Mouse (Mus musculus): ENCODE data around the gene Cenpt.
A peak's percentile ranks its signal among the peaks of the same experiment; 100 is the strongest.

Cenpt gene

DNA sequence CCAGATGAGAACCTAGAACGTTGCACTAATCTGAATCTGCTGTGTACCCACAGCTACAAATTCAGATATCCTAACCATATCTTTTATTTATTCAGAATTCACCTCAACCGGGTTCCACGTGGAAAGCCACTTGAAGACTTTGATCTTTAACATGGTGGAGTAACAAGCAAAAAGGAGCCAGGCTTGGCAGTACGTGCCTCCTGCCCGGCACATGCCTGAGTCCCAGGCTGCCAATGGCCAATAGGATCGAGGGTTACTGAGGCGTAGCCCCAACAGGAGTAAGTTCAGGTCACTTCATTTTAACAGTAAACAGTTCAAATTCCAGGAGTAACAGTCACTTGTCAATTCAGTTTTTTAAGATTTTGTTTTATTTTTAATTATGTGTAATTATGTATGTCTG is 48.3 kb downstream of the Cenpt start:
- DNase-seq: no peak

DNA sequence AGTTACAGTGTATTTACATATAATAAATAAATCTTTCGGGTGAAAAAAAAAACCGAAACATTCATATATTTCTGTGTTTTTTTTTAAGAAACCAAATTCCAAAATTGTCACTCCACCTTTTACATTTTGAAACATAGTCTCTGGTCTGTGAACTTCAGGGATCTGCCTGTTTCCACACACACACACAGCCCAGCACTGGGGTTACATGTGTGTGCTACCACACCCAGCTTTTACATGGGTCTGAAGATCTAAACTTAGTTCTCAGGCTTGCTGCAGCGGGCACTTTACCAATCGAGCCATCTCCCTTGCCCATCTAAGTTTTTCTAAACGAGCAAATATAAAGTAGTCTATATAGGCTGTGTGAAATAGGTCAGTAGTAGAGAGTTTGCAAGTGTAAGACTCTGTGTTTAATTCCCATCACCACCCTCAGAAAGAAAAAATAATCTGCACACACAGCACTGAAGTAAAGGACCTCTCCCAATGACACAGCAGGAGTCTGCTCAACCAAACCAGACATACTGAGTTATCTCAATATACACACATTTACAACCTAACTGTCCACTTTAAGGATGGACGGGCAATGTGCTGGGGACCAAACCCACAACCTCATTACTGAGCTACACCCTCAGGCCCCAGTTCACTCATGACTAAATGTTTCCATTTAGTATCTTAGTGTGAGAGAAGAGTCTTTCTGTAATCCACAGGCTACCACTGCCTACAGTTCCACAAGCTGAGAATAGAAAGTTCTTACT is 51.7 kb downstream of the Cenpt start:
- no peak for DNase-seq

DNA sequence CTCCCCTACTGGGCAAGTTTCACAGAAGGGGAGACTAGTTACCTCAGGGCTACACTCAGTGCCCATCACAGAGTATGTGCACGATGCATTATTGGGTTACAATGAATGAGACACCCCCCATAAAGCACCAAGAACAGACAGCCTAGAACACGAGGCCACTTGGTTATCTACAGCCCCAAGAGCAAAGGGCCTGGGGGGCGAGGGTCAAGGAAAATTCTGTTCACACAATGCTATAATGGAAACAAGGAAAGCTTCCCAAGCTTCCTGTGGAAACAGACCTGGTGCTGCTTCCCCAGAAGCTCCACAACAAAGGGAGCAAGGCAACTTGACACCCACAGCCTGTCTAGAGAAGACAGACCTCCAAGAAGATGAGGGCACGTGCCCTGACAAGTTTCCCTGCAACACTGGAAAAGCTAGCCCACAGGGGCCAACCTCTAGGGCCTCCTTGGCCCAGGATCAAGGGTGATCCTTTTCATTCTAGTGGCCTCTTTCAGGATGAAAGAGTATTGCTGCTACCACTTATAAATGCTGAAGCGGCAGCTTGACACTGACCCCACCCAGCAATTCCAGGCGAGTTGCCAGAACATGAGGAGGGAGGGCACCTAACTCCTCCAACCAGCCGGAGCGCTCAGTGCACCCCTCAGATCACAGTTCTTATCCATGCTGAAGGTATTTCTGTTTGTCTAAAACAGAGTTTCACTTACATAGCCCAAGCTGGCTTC is 53.8 kb downstream of the Cenpt start:
- peak; percentile 91 to 94 for DNase-seq

DNA sequence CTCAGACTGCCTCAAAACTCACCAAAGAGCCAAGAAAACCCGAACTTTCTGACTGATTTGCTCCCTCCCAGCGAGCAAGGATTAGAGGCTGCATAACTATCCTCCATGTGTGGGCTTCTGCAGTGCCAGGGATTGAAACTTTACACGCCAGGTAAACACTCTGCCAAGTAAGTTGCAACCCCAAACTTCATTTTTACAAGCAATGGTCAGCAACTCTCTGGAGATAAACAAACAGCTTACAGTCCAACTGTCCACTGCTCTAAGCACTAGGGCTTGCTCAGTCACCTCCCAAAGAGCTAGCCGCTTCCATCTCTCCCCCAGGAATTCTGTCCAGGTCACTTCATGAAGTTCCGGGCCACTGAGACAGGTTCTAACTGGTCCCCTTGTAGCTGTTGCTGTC is 54.7 kb downstream of the Cenpt start:
- no peak for DNase-seq

DNA sequence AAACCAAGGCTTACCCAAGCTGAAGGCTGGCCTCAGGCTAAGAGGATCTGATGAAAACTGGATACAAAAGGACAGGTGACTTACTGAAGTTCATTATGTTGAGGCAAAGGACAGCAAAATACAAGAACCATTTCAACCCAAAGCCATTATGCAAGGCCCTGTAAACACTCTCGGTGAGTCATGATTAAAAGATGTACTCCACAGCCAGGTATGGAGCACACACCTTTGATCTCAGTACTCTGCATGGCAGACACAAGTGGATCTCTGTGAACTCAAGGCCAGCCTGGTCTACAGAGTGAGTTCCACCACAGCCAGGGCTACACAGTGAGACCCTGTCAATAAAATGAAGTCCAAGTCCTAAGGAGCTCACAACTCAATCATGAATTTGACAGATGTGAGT is 57.3 kb downstream of the Cenpt start:
- DNase-seq: peak; percentile 20 to 57

All from lung, adult 18-20 months (tissue).